Mouse (Mus musculus): ENCODE measurements around the gene Yju2.

The Yju2 gene

GRCm38 (mm10) chr17:55960791-55961190, 1.9 kb downstream of the Yju2 start:
- DNase-seq (ENCODE audit: low spot score): no peak

GRCm38 (mm10) chr17:55961631-55962030, 2.7 kb downstream of the Yju2 start:
- DNase-seq (ENCODE audit: low spot score): no peak

GRCm38 (mm10) chr17:55963171-55963570, 4.3 kb downstream of the Yju2 start:
- peak; percentile 52 for DNase-seq (ENCODE audit: low spot score)

- no peak for DNase-seq (ENCODE audit: low spot score)
Observed at GRCm38 (mm10) chr17:55964496-55964895, 5.6 kb downstream of the Yju2 start.

GRCm38 (mm10) chr17:55964996-55965395, 6.1 kb downstream of the Yju2 start:
- no peak for DNase-seq (ENCODE audit: low spot score)

- DNase-seq (ENCODE audit: low spot score): no peak
Observed at GRCm38 (mm10) chr17:55967186-55967585, 8.3 kb downstream of the Yju2 start.

GRCm38 (mm10) chr17:55968210-55968609, 9.3 kb downstream of the Yju2 start:
- DNase-seq (ENCODE audit: low spot score): no peak

- DNase-seq (ENCODE audit: low spot score): no peak
Observed at GRCm38 (mm10) chr17:55969560-55969959, 10.7 kb downstream of the Yju2 start.

GRCm38 (mm10) chr17:55969966-55970891, 11.3 kb downstream of the Yju2 start, which contains the start of gene Shd:
Gene Shd (plus strand): TSS chr17:55970467.
- no peak for DNase-seq (ENCODE audit: low spot score)

GRCm38 (mm10) chr17:55971453-55971852, 12.6 kb downstream of the Yju2 start:
- DNase-seq (ENCODE audit: low spot score): no peak

- peak; percentile 76 for DNase-seq (ENCODE audit: low spot score)
Observed at GRCm38 (mm10) chr17:55976255-55976862, 17.5 kb downstream of the Yju2 start.

- no peak for DNase-seq (ENCODE audit: low spot score)
Observed at GRCm38 (mm10) chr17:55977301-55977700, 18.4 kb downstream of the Yju2 start.

GRCm38 (mm10) chr17:55986030-55986961, 27.4 kb downstream of the Yju2 start, which contains the start of gene Fsd1:
Gene Fsd1 (plus strand): TSS chr17:55986509.
- no peak for DNase-seq (ENCODE audit: low spot score)

GRCm38 (mm10) chr17:55990278-55990898, 31.5 kb downstream of the Yju2 start:
- no peak for DNase-seq (ENCODE audit: low spot score)

- peak; percentile 43 for DNase-seq (ENCODE audit: low spot score)
Observed at GRCm38 (mm10) chr17:55996007-55996406, 37.1 kb downstream of the Yju2 start.

GRCm38 (mm10) chr17:55999794-56000499, 41.0 kb downstream of the Yju2 start:
- no peak for DNase-seq (ENCODE audit: low spot score)

GRCm38 (mm10) chr17:56003000-56003399, 44.1 kb downstream of the Yju2 start:
- DNase-seq (ENCODE audit: low spot score): no peak

- peak; percentile 81 for DNase-seq (ENCODE audit: low spot score)
Observed at GRCm38 (mm10) chr17:56005415-56006061, 46.6 kb downstream of the Yju2 start, which contains the start of the genes Stap2 and Mpnd. Gene Stap2 (minus strand): TSS chr17:56005584. Gene Mpnd (plus strand): TSS chr17:56005711.

GRCm38 (mm10) chr17:56006956-56007355, 48.1 kb downstream of the Yju2 start:
- no peak for DNase-seq (ENCODE audit: low spot score)
